Mouse (Mus musculus): ENCODE measurements around the gene Wipf1.
A peak's percentile ranks its signal among the peaks of the same experiment; 100 is the strongest.

Gene Wipf1

GRCm38 (mm10) chr2:73467071-73467851, 62.3 kb downstream of the Wipf1 start:
- DNase-seq (ENCODE audit: low spot score in 2 of 2) = no peak

- no peak for DNase-seq (ENCODE audit: low spot score in 2 of 2)
These were observed 63.1 kb downstream of the Wipf1 start for GRCm38 (mm10) chr2:73466481-73466880.

- no peak for DNase-seq (ENCODE audit: low spot score in 2 of 2)
These were observed 65.9 kb downstream of the Wipf1 start for GRCm38 (mm10) chr2:73463431-73464194.

GRCm38 (mm10) chr2:73462757-73463339, 66.7 kb downstream of the Wipf1 start:
- no peak for DNase-seq (ENCODE audit: low spot score in 2 of 2)

GRCm38 (mm10) chr2:73462265-73462664, 67.3 kb downstream of the Wipf1 start:
- DNase-seq (ENCODE audit: low spot score in 2 of 2) = no peak

GRCm38 (mm10) chr2:73460168-73460567, 69.4 kb downstream of the Wipf1 start:
- DNase-seq (ENCODE audit: low spot score in 2 of 2) = no peak

- DNase-seq (ENCODE audit: low spot score in 2 of 2) = no peak
These were observed 69.9 kb downstream of the Wipf1 start for GRCm38 (mm10) chr2:73459607-73460153.

- no peak for DNase-seq (ENCODE audit: low spot score in 2 of 2)
These were observed 72.6 kb downstream of the Wipf1 start for GRCm38 (mm10) chr2:73456886-73457285.

- no peak for DNase-seq (ENCODE audit: low spot score in 2 of 2)
These were observed 73.4 kb downstream of the Wipf1 start for GRCm38 (mm10) chr2:73456154-73456553.

GRCm38 (mm10) chr2:73455541-73455940, 74.0 kb downstream of the Wipf1 start:
- peak in 1 of 2 experiments; percentile 34 for DNase-seq (ENCODE audit: low spot score in 2 of 2)

- peak in 1 of 2 experiments; percentile 37 for DNase-seq (ENCODE audit: low spot score in 2 of 2)
These were observed 74.9 kb downstream of the Wipf1 start for GRCm38 (mm10) chr2:73454682-73455081.

GRCm38 (mm10) chr2:73454186-73454585, 75.3 kb downstream of the Wipf1 start:
- no peak for DNase-seq (ENCODE audit: low spot score in 2 of 2)

GRCm38 (mm10) chr2:73453717-73454116, 75.8 kb downstream of the Wipf1 start:
- DNase-seq (ENCODE audit: low spot score in 2 of 2) = peak in 1 of 2 experiments; percentile 51

- no peak for DNase-seq (ENCODE audit: low spot score in 2 of 2)
These were observed 76.4 kb downstream of the Wipf1 start for GRCm38 (mm10) chr2:73453085-73453484.

- no peak for DNase-seq (ENCODE audit: low spot score in 2 of 2)
These were observed 77.0 kb downstream of the Wipf1 start for GRCm38 (mm10) chr2:73452556-73452955.

GRCm38 (mm10) chr2:73451541-73451940, 78.0 kb downstream of the Wipf1 start:
- no peak for DNase-seq (ENCODE audit: low spot score in 2 of 2)

GRCm38 (mm10) chr2:73450172-73450715, 79.3 kb downstream of the Wipf1 start:
- DNase-seq (ENCODE audit: low spot score in 2 of 2) = no peak

GRCm38 (mm10) chr2:73443985-73444384, 85.5 kb downstream of the Wipf1 start:
- peak in 1 of 2 experiments; percentile 4 for DNase-seq (ENCODE audit: low spot score in 2 of 2)

GRCm38 (mm10) chr2:73442015-73442414, 87.5 kb downstream of the Wipf1 start:
- DNase-seq (ENCODE audit: low spot score in 2 of 2) = peak in 1 of 2 experiments; percentile 21

GRCm38 (mm10) chr2:73440319-73440718, 89.2 kb downstream of the Wipf1 start:
- no peak for DNase-seq (ENCODE audit: low spot score in 2 of 2)

- DNase-seq (ENCODE audit: low spot score in 2 of 2) = no peak
These were observed 92.6 kb downstream of the Wipf1 start for GRCm38 (mm10) chr2:73436976-73437375.

- no peak for DNase-seq (ENCODE audit: low spot score in 2 of 2)
These were observed 93.7 kb downstream of the Wipf1 start for GRCm38 (mm10) chr2:73435847-73436246.
